32 mouse cellular contexts compared by ENCODE assay signal in genomic region chr7:30429327-30429726, GRCm38 (mm10). TPM values are rescaled to one million over a fixed set of nuclear protein-coding genes. Genes with fewer than 3 reads are reported as not detected.
"Had no signal": no experiment of that assay in that cellular context is flagged by ENCODE, and none has a peak within 500 bp of the region (broad histone marks: within the 10 kb centered on the region; RNA-seq: fewer than 3 reads in every experiment).

No protein-coding gene starts in this region.

- H3K27ac ChIP-seq: heart, adult 2 months; heart, embryonic 13.5 days; heart, embryonic 15.5 days; hindbrain, embryonic 10.5 days; hindbrain, embryonic 12.5 days; hindbrain, embryonic 14.5 days; kidney, embryonic 15.5 days; kidney, postnatal 0 days; limb, embryonic 13.5 days; limb, embryonic 15.5 days; liver, embryonic 12.5 days; liver, embryonic 14.5 days had no signal

- DNase-seq: gastrocnemius, postnatal 14 days; gastrocnemius, postnatal 36 days; heart, adult 11 months; heart, adult 2 months; heart, postnatal 14 days; heart, postnatal 36 days; kidney, adult 11 months; kidney, adult 2 months; kidney, adult 9 months; kidney, postnatal 14 days; kidney, postnatal 36 days; layer of hippocampus, adult 9-11 months; layer of hippocampus, postnatal 36 days; left cerebral cortex, postnatal 4 days had no signal

- H3K27me3 ChIP-seq: heart, embryonic 13.5 days; heart, embryonic 15.5 days; hindbrain, embryonic 12.5 days; limb, embryonic 13.5 days; limb, embryonic 15.5 days; liver, embryonic 12.5 days had no signal

- H3K4me1 ChIP-seq: heart, embryonic 13.5 days; heart, embryonic 15.5 days; hindbrain, embryonic 10.5 days; hindbrain, embryonic 12.5 days; kidney, embryonic 15.5 days; limb, embryonic 13.5 days; limb, embryonic 15.5 days; liver, embryonic 12.5 days had no signal

- H3K9ac ChIP-seq: heart, embryonic 13.5 days; heart, embryonic 15.5 days; hindbrain, embryonic 12.5 days; hindbrain, embryonic 14.5 days; kidney, embryonic 15.5 days; limb, embryonic 13.5 days; limb, embryonic 15.5 days; liver, embryonic 12.5 days; liver, embryonic 14.5 days had no signal

- H3K4me3 ChIP-seq: heart, adult 2 months; heart, embryonic 13.5 days; heart, embryonic 15.5 days; hindbrain, embryonic 10.5 days; hindbrain, embryonic 12.5 days; kidney, embryonic 15.5 days; limb, embryonic 13.5 days; limb, embryonic 15.5 days; liver, embryonic 12.5 days had no signal

- H3K4me2 ChIP-seq: heart, embryonic 11.5 days; heart, embryonic 13.5 days; heart, embryonic 15.5 days; hindbrain, embryonic 12.5 days; hindbrain, embryonic 14.5 days; kidney, embryonic 15.5 days; limb, embryonic 13.5 days; limb, embryonic 15.5 days; liver, embryonic 12.5 days had no signal

- H3K9me3 ChIP-seq: heart, embryonic 13.5 days; heart, embryonic 15.5 days; hindbrain, embryonic 10.5 days; hindbrain, embryonic 12.5 days; kidney, embryonic 15.5 days; limb, embryonic 13.5 days; limb, embryonic 15.5 days; liver, embryonic 12.5 days had no signal

RNA-seq across cellular contexts. Expression of gene Hcst, which starts 9.7 kb away (rescaled TPM):
- total RNA-seq: gastrocnemius, adult 18-20 months; gastrocnemius, adult 8-10 months; heart, postnatal 36 days; layer of hippocampus, postnatal 14 days; layer of hippocampus, postnatal 36 days; left cerebral cortex, postnatal 4 days had no signal

RNA-seq across cellular contexts. Expression of gene Kirrel2, which starts 28.2 kb away (rescaled TPM):
- total RNA-seq: gastrocnemius, adult 18-20 months; gastrocnemius, adult 8-10 months; gastrocnemius, postnatal 14 days; gastrocnemius, postnatal 36 days; heart, adult 2 months; heart, postnatal 14 days; heart, postnatal 36 days; liver, adult 2 months had no signal
- polyA plus RNA-seq: gonadal fat pad, adult 2 months; heart, adult 2 months; limb, embryonic 11.5 days; liver, adult 2 months had no signal
